Mouse (Mus musculus) liver, embryonic 14.5 days (tissue): ENCODE measurements around the gene Antxrl.

Experiments
- CTCF ChIP-seq: IDR thresholded peaks from 2 replicates; pipeline ENCODE4 v1.5.1; 2016; ENCODE audit warnings: antibody characterized with exemption, low read depth, control low read depth
- EP300 ChIP-seq: IDR thresholded peaks from 2 replicates; pipeline ENCODE4 v1.6.1; 2016; ENCODE audit warnings: antibody characterized with exemption, low read depth

GRCm38 (mm10) chr14:34043341-34043740 lies 9.2 kb upstream of the Antxrl start:
- TF ChIP-seq EP300, result no peak
- no peak for TF ChIP-seq CTCF
